Mouse (Mus musculus) megakaryocyte-erythroid progenitor cell, adult 5 weeks (primary cell): ENCODE results near the gene Nsrp1. TPM values are rescaled to one million over a fixed set of nuclear protein-coding genes. Genes with fewer than 3 reads are reported as not detected.

ENCODE experiments used
- polyA plus RNA-seq: library from polyadenylated mRNA; stranded (reverse); fragments of >175 nt; gene quantifications from 2 replicates; pipeline ENCODE4 v1.2.3, GENCODE M21; 2012

Gene Nsrp1
- polyA plus RNA-seq, result 4.7 and 6.3 TPM in 2 replicates

DNA sequence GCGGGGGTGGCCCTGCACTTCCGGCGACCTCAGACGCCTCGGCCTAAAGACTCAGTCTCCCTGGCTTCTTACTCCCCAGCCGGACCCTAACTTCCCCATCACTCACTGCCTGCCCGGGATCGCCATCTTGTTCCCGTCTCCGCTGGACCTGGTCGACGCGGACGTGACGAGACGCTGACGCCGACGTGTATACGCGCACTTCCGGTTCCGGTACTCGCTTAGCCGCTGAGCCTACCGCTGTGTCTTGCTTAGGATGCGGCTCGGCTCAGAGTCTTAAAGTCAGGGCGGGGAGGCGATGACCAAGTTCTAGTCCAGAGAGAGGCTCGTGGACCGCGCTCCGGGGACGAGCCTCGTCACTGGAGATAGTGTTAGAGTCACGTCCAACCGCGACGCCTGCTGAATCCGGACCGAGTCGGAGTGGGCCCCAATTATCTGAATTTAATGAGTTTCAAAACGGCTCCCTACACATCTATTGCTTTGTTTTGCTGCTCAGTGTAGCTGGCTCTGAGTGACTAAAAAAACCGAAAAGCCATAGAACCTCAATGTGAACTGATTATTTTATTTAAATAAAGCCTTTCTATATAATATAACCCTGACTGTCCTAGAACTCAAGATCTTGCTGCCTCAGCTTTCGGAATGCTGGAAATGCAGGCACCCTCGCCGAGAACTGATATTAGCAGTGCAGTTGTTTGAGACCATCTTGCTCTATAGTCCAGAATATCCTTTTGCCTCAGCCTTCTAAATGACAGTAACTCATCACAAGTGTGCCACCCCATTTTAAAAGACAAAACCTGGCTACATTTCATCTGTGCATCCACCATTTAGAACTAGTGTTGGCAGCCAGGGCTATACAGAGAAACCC, at the start of gene Nsrp1:
Nsrp1 (minus strand) TSS at position 163 of the 862 bp plus-strand sequence.

GRCm38 (mm10) chr11:76997916-76998704, 80.1 kb downstream of the Nsrp1 start, which contains the start of gene Slc6a4:
TSS of gene Slc6a4 (plus strand) at chr11:76998603.

Other genes starting within 250 kb of the Nsrp1 start
- 4.1 and 4.6 TPM in 2 replicates for gene Cpd, start 231.4 kb downstream of the Nsrp1 start, polyA plus RNA-seq
- gene Tmigd1, start 176.3 kb downstream of the Nsrp1 start, polyA plus RNA-seq, result not detected in 2 replicates
- gene Blmh, start 153.6 kb downstream of the Nsrp1 start, polyA plus RNA-seq, result 16.5 and 17.7 TPM in 2 replicates
- 0.06 and 0.08 TPM in 2 replicates for gene Slc6a4, start 79.8 kb downstream of the Nsrp1 start, polyA plus RNA-seq
- 0.03 and 0.09 TPM in 2 replicates for gene Efcab5, start 110.5 kb upstream of the Nsrp1 start, polyA plus RNA-seq
- 23.5 and 30.3 TPM in 2 replicates for gene Ssh2, start 137.9 kb upstream of the Nsrp1 start, polyA plus RNA-seq